Mouse (Mus musculus) adrenal gland (tissue): ENCODE results near the gene Epb41l5.

Experiments
- intact Hi-C: fragments of 180-260 bp; cut with DNase I; formaldehyde crosslinking; loops from one replicate; pipeline ENCODE4 v1.15.1; 2025

The Epb41l5 gene

DNA sequence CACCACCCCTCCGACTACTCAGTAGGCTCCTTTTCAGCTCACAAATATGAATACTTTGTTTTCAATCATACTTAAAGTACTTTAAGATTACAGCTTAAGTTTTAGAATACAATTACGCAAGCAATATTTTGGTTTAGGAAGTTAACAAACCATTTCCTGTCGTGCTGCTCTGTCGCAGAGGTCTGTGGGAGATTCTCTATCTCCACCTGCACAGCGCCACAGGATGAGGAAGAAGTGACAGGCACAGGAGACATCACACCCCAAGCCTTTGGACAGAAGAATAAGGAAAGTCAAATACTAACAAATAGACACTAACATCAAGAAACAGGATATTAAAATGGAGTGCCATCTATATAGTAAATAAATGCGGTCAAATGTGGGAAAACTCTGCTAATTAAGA lies 49.9 kb downstream of the Epb41l5 start:
- intact Hi-C loops, result no loop called here

DNA sequence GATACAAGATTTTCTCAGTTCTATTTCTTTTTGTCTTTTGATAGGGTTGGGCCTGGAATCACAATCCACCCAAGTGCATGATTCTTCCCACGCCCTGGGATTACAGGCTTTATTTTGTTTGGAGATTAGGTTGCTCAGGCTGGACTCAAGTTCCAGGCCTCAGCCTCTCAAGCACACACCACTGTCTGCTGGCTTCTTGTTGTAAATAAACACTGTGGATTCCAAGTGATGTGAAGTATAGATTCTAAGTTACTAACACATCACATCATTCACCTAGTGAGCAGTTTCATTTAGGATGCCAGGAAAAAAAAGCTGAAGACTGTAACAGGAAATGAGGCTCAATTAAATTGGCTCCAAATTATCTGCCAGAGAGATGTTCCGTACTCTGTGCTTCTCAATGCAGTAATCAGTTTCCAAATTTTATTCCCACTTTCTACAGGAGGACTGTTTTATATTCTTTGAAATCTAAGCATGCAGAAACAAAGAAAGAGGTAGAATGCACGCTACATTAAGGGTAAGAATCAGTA lies 51.8 kb downstream of the Epb41l5 start:
- intact Hi-C loops, result no loop called here

DNA sequence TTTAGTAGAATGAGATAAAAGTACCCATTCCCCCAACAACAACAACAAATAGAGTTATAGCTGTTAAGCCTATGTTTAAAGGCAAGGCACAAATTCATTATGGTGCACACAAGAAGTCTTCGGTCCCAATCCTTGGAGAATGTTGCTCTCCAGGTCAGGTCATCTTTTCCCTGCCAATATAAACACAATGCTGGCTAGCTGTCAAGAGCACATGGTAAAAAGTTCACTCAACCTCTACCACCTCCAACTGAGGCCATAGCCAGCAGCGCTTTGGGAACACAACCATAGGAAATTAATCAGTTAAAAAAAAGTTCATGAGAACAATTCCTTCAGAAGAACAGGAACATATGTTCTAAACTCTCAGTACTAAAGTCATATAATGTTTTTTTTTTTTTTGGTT lies 58.8 kb downstream of the Epb41l5 start:
- intact Hi-C loops, result no loop called here

DNA sequence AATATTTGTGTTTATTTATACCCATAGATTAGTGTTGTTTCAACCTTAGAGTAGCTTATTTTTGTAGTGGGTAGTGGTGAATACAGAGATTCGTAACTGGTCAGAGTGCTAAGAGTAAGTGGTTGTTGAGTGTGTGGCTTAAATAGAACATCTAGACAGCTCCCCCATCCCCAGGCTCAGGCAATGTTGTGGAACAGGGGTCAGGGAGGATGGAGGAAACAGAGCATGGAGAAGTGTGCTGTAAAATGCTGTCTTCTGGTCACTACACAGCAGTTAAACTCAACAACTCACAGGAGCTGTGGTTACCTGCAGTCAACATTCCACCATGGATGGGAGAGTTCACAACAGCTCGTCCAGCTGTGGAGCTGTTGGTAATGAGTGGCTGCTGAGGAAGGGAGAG lies 63.8 kb downstream of the Epb41l5 start:
- intact Hi-C loops, result no loop called here

DNA sequence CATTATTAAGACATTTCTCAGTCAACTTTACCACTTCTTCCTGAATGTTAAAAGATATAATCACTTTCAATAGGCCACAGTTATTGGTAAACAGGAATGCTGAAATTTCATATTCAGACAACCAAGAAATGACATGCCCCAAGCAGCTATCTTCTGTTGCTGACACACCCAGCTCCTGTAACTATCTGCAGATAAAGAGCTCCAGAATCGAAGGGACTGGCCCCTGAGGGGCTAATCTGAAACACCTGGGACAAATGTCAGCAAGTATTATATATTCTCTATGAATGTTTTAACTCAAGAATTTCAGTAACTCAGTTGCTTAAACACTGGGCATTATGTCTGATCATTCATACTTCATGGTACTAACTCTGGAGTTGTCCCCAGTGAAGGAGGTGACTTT lies 78.7 kb downstream of the Epb41l5 start:
- intact Hi-C loops, result no loop called here

DNA sequence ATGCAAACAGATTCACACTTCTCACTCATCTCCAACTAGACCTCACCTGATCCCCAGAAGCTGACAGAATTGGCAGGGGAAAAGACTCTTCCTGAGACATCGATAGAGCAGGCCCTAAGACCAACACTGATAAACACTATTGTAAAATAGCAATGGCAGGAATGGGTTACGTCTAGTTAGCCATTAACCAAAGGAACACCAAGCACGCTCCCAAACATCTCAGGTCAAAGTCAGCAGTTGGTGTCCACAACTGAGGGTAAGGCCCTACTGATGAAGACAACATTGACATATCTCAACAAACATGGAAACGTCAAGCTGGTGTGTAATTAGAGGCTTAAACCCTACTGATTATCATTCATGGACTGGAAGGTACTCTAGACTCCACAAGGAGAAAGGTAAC lies 83.3 kb downstream of the Epb41l5 start:
- intact Hi-C loops, result no loop called here

DNA sequence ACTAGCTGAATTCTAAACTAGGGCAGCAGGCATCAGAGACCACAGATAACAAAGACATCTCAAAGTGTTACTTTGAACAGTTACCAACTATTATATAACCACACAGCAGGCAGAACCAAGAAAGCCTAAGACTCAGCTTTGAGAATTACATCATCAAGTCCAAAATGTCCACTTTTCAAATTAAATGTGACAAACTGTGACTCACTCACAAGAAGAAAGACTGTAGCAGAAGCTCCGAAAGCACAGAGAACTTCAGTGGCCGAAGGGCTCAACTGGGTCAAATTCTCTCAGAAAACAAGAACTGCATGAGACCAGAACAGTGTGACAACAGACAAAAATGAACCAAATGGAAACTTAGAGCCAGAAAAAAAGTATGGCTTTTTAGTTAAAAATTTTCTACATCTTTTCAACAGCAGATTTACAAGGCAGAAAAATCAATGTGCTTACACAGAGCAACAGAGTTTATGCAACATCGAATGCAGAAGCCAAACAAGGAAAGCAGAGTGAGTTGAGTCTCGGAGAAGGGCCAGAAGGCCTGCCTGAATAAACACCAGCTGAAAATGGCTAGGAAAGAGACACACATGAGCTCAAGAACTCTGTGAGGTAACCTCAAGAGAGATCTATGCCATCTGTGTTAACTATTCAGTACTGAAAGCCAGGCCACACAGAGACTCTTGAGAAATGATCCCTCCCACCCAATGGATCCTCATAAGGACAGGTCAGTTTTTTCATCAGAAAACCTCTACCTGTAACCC lies 91.0 kb downstream of the Epb41l5 start:
- intact Hi-C loops, result no loop called here

DNA sequence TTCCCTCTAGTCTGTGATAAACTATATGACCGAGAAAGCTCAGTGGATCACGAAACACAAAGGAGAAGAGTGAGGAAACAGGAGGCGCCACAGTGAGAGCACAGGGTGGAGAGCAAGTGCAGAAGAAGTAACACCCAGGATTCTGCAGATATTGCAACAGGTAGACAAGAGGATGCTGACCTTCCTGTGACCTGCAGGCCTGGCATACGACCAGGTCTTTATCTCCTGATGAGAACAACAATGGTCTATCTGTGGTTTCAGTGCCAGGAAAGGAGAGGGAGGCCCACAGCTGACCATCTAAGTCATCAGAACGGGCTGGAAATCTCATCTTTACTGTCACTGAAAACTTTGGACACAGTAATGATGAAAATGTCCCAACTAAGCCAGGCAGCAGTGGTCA lies 93.1 kb downstream of the Epb41l5 start:
- intact Hi-C loops, result no loop called here

DNA sequence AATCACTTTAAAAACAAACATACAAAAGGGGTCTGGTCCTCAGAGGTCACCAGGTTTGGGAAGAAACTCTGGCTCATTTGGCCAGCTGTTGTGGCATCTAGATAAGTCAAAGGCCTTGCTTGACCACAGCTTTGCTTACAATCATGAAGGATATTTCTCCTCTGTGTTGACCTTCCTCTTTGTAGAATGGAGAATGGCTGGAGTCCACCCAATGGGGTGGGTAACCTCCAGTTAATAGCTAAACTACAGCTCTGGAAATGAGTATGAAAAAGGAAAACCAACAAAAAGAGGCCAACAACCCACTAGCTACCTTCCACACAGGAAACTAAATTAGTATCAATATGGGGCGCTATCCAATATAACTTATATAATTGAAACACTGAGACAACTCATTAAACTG lies 97.1 kb downstream of the Epb41l5 start:
- intact Hi-C loops, result no loop called here

DNA sequence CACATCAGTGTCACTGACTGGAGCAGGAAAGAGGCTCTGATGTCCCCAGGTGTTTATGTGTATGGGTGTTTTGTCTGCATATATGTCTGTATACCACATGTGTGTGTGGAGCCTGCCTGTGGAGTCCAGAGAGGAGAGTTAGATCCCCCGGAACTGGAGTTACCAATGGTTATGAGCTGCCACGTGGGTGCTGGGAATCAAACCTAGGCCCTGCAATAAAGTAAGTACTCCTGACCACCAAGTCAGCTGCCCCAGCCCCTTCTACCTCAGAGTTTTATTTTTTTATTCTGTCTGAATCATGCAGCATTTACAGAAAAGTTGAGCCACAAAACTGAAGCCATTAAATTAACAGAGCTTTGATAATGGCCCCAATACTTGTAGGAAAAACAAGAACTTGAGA lies 98.7 kb downstream of the Epb41l5 start:
- intact Hi-C loops, result no loop called here

DNA sequence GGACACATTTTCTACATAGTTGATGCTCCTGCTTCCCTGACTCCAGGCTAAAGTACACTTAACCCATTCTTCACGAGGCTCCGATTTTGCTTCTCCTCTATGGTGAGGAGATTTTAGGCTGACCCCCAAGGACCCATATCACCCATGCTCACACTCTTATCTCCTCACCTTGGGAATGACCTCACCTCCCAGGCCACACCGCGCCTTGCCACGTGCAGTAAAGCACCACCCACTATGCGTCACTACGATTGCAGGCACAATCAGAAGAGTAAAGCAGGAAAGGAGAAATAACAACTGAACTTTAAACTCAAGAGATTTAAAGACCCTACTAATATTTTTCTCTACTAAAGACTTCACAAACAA lies 99.5 kb downstream of the Epb41l5 start:
- intact Hi-C loops, result loop anchor here (2.0 to 10.0 kb wide), 3 partner anchors 87 to 375 kb away; no protein-coding TSS in a partner anchor

DNA sequence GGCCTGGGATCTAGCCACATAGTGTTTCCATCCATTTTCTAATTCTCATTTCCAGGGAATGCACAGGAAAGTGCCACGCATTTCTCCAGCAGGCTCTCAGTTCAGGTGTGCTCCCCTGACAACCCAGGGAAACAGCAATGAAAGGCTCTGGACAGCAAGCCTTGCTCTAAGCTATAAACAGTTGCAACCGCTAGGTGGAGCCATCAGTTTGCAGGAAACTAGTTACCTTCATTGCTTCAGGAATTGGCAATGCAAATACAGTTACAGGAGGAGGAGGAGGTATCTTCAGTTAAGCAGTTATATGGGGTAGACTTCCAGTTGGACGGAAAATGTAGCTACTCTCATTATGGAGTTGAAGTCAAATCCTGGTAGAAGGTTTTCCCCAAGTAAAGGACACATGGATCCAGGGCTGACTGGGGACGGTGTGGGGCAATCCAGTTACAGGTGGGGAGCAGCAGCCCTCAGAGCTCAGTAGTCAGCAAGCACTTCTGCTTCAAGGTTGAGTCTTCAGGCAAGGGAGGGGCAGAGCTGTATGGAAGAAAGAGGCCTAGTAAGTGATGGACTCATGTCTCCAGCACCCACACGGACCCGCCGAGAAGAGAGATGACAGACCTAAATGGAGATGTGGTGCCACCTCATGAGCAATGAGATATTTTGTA lies 100.0 kb downstream of the Epb41l5 start:
- intact Hi-C loops, result loop anchor here (2.0 to 10.0 kb wide), 3 partner anchors 86 to 376 kb away; no protein-coding TSS in a partner anchor

DNA sequence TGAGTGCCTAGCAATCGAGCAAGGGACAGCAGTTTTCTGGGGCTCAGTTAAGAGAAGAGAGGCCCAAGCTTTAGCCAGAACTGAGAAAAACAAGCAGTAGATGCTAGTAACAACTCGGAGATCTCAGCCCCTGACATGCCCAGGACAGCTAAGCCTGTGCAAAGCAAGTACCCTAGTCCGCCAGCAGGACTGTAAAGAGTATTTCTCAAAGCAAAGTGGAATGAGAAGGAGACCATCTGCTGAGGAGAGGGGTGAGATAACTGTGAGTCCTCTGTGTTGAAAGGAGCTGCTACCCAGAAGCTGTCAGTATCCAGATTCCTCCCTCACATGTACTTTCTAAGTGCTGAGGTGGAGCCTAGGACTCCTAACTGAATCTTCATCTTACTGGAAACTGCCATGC lies 102.3 kb downstream of the Epb41l5 start:
- intact Hi-C loops, result loop anchor here (5.0 to 10.0 kb wide), 2 partner anchors 84 to 378 kb away; no protein-coding TSS in a partner anchor

DNA sequence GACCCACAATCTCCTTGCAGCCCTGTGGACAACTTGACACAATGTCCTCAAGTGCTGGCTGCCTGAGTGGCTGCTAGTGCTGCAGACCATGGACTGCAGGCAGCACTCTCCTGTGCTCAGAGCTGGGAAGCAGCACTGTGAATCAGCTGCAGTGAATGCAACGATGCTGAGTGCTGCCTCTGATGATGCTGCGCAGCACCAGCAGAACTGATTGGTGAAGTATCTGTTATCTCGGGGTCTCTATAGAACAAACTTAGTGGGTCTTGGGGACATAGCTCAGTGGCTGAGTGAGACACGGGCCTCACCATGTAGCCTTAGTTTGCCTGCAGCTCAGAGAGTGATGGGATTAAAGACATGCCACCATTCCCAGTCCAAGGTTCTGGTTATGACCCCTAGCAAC lies 103.1 kb downstream of the Epb41l5 start:
- intact Hi-C loops, result loop anchor here (5.0 to 10.0 kb wide), 2 partner anchors 83 to 379 kb away; no protein-coding TSS in a partner anchor

DNA sequence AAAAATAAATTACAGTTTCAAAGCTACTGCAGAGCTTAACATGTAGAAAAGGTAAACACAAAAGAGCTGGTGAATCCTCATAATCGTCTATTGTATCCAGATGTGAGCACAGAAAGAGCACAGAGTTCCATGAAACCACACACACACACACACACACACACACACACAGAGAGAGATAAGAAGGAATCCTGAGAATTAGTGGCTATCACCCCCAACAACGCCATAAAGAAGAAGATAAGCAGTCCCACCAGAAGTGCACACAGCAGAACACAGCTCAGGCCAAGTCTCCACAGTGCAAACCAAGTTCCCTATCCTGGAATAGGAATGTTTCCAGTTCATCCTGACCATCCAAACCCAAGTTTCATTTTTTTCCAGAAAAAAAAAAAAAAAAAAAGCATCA lies 103.6 kb downstream of the Epb41l5 start:
- intact Hi-C loops, result loop anchor here (5.0 to 10.0 kb wide), 2 partner anchors 83 to 380 kb away; no protein-coding TSS in a partner anchor

DNA sequence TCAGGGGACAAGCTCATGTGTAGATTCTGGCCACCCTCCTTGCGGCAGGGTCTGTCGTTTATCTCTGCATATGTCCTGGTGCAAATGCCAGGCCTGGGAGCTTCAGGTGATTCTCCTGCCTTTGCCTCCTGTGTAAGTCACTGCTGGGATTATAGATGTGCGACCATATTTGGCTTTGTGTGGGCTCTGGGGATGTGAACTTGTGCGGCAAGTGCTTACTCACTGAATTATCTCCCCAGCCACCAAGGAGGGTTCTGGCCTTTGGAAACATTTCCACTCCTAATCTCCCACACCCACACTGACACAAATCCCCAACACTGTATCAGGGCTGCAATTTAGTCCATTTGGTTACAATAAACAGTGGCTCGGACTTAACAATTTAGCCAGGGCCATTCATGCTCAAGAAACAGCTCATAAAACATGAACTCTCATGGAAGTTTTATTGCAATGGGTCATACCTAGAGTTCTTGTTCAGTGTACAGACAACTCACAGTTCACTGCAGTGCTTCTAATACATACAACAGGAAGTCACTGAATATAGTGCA lies 104.1 kb downstream of the Epb41l5 start:
- intact Hi-C loops, result loop anchor here (5.0 to 10.0 kb wide), 2 partner anchors 82 to 380 kb away; no protein-coding TSS in a partner anchor

DNA sequence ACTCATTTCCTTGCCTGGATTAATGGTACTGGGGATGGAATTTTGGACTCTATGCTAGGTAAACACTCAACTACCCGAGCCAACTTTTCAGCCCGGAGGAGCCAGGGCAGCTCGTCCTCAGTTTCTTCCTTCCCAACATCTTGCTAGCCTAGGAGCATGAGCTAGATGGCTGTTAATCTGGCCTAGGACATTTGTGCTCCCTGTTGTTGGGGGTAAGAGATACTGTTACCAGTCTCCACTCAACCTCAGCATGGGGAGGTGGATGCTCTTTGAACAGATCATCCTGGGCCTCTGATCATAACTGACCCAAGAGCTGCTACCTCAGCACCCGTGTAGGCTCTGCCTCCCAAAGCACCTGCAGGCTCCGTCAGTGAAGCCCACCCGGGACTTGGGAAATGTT lies 105.5 kb downstream of the Epb41l5 start:
- intact Hi-C loops, result loop anchor here (10.0 kb wide), 1 partner anchor 381 kb away; no protein-coding TSS in a partner anchor

DNA sequence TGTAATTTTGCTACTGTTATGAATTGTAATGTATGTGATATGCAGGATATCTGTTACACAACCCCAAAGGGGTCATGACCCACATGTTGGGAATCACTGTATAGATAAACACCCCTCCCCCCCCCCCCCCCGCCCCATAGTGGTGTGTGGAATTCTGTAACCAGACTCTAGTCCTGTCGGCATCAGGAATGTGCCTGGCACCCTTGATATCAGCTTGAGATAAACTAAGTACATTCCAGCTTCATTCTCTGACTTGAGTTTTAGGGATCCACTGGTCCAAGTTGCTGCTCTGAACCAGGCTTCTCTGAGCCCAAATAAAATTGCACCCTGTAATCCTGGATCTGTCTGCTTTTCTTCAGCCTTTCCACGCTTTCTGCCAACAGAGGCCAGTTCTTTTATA lies 107.2 kb downstream of the Epb41l5 start:
- intact Hi-C loops, result loop anchor here (10.0 kb wide), 1 partner anchor 383 kb away; no protein-coding TSS in a partner anchor

DNA sequence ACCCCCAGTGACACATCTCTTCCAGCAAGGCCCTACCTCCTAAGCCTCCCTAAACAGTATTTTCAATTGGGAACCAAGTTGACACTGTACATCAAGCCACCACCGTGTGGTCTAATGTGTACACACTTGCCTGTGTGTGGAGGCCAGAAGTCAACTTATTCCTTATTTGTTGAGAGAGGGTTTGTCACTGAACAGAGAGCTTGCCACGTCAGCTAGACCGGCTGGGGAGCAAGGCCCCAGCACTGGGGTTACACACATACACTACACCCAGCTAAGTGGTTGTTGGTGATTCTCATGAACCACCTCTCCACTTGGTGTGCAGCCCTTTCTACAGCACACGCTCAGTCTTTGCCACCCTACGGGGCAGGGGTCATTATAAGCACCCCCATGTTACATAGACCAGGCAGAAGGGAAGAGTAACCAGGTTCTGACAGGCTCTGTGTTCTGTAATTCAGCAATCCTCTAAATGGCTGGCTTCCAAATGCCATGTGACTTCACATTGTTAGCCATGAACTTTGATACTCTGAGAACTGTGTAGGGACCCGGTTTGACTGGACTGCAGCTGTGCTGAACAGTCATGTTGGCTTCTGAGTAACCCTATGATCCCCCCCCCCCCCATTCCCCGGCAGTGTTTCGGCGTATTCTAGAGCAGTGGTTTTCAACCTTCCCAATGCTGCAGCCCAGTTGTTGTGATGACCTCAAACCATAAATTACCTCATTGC lies 107.8 kb downstream of the Epb41l5 start:
- intact Hi-C loops, result loop anchor here (10.0 kb wide), 1 partner anchor 384 kb away; no protein-coding TSS in a partner anchor

DNA sequence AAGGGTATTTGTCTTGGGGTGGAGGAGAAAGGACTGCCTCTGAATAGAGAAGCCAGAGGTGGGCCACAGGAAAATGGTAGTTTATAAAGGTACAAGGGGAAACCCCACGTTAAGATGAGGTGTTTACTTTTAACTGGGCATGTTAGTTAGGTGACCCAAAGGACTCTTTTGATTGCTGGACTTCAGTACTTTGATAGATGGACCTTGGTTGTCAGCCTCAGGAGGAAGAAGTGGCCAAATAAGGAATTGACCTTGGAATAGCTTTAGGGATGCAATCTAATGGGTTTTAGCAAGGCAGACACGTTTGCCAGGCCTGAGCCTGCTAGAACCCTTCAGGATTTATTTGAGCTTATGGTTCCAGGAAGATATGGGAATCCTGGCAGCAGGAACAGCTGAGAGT lies 109.5 kb downstream of the Epb41l5 start:
- intact Hi-C loops, result no loop called here

DNA sequence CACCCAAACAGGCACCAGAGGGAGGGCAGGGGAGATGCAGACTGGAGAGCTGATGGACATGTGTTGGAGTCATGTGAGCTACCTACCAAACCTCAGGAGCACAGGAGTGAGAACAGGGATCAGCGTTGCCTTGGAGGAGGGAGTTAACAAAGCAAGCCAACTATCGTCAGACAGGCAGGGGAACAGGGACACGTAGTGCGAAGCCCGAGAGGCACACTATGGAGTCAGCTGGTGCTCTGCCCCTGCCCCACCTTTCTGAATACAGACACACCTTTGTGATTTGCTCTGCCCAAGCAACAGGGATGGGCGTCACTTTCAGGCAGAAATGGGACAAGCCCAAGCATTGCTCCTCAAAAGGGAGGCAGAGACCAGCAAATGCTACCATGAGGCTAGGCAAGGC lies 111.1 kb downstream of the Epb41l5 start:
- intact Hi-C loops, result no loop called here
